Mouse (Mus musculus): ENCODE measurements around the gene Gfod2. TPM values are rescaled to one million over a fixed set of nuclear protein-coding genes. Genes with fewer than 3 reads are reported as not detected.

The Gfod2 gene
- total RNA-seq (2021): 10 to 100 TPM in 1 of 2 experiments, 1 to 10 TPM in 1; 8.3 to 11.6 TPM
- long read RNA-seq, experiment 1, full-length matches to known transcripts: 14 of 22 reads
- long read RNA-seq, experiment 1, partial matches to known transcripts: 2 of 22 reads
- long read RNA-seq, experiment 1, other reads (novel, unspliced or antisense): 6 of 22 reads
- long read RNA-seq, experiment 2, full-length matches to known transcripts: 20 of 24 reads
- long read RNA-seq, experiment 2, partial matches to known transcripts: 1 of 24 reads
- long read RNA-seq, experiment 2, other reads (novel, unspliced or antisense): 3 of 24 reads

DNA sequence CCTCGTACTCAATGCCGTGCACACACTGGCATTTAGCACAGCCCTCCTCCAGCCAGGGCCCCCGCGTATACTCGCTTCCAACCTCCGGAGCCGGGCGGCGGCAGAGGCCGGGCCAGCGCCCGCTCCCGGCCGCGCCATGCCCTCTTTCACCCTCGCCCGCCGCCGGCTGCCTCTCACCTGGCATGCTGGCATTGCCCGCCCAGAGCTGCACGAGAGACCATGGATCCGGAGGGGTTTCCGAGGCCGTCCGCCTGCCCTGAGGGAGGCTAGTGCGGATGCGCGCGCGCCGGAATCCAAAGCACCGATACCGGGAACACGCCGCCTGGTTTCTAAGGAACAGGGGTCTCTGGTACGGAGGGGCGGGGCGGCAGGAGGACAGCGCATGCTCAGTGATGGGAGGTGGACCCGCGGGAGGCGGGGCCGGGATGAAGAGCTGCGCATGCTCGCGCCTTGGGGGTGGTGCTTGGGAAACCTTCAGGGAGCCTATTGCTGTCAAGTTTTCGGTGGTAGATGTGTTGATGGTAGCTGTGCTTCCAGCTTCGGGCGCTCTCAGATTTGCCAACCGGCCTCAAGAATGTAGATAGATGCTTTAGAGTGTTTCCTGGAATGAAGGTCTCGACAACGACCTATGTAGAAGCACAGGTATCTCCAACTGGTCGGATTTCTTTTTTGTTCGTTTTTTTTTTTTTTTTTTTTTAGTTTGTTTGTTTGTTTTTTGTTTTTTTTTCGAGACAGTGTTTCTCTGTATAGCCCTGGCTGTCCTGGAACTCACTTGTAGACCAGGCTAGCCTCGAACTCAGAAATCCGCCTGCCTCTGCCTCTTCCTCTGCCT, at the start of gene Gfod2:
Gene Gfod2 (minus strand): TSS at position 388 of the 832 bp plus-strand sequence.
- DNase-seq (ENCODE audit: low spot score in 2 of 2): peak; percentile 96 to 98

DNA sequence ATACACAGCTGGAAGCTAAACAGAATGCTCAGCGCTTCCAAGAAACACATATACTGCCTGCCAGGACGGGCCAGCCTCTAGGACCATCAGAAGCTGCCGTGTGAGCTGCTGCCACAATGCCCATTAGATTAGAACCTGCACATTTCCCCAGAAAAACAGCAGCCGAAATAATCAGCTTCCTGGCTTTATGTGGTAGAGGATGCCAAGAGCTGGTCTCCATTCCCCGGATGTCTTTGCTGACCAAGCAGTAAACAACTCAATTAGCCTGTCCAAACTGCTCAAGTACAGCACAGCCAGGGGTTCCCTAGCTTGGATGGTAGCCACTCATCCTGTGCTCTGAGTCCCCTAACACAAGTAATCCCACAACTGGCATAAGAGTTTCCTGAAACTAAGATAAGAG, 49.3 kb upstream of the Gfod2 start:
- DNase-seq (ENCODE audit: low spot score in 2 of 2): no peak

DNA sequence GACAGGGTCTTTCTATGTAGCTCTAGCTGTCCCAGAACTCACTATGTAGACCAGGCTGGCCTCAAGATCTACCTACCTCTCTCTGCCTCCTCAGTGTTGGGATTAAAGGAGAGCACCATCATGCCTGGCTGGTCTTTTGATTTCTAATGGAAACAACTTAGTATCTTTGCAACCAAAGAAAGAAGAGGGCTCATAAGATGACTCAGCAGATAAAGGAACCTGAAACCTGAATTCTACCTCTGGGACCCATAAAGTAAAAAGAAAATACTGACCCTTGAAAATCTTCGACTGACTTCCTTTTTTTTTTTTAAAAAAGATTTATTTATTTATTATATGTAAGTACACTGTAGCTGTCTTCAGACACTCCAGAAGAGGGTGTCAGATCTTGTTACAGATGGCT, 47.5 kb upstream of the Gfod2 start:
- no peak for DNase-seq (ENCODE audit: low spot score in 2 of 2)

DNA sequence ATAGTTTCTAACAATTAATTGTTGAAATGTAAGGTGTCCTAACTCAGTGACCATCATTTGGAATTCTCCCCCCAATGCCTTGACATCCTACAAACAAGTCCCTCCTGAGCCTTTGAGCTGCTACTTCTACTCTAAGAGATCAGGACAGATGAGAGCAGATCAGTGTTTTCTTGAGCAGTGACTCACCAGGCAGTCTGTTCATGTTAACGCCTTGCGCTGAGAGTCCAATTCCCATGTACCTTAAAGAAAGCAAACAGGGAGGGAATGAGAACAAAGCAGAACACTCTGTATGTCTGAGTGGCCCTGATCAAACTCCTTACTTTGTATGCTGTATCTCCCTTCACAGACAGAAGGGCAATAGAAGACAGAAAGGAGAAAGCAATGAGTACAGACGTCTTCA, 46.9 kb upstream of the Gfod2 start:
- DNase-seq (ENCODE audit: low spot score in 2 of 2): no peak

DNA sequence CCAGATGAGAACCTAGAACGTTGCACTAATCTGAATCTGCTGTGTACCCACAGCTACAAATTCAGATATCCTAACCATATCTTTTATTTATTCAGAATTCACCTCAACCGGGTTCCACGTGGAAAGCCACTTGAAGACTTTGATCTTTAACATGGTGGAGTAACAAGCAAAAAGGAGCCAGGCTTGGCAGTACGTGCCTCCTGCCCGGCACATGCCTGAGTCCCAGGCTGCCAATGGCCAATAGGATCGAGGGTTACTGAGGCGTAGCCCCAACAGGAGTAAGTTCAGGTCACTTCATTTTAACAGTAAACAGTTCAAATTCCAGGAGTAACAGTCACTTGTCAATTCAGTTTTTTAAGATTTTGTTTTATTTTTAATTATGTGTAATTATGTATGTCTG, 46.3 kb upstream of the Gfod2 start:
- DNase-seq (ENCODE audit: low spot score in 2 of 2): no peak

DNA sequence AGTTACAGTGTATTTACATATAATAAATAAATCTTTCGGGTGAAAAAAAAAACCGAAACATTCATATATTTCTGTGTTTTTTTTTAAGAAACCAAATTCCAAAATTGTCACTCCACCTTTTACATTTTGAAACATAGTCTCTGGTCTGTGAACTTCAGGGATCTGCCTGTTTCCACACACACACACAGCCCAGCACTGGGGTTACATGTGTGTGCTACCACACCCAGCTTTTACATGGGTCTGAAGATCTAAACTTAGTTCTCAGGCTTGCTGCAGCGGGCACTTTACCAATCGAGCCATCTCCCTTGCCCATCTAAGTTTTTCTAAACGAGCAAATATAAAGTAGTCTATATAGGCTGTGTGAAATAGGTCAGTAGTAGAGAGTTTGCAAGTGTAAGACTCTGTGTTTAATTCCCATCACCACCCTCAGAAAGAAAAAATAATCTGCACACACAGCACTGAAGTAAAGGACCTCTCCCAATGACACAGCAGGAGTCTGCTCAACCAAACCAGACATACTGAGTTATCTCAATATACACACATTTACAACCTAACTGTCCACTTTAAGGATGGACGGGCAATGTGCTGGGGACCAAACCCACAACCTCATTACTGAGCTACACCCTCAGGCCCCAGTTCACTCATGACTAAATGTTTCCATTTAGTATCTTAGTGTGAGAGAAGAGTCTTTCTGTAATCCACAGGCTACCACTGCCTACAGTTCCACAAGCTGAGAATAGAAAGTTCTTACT, 42.9 kb upstream of the Gfod2 start:
- DNase-seq (ENCODE audit: low spot score in 2 of 2): no peak

DNA sequence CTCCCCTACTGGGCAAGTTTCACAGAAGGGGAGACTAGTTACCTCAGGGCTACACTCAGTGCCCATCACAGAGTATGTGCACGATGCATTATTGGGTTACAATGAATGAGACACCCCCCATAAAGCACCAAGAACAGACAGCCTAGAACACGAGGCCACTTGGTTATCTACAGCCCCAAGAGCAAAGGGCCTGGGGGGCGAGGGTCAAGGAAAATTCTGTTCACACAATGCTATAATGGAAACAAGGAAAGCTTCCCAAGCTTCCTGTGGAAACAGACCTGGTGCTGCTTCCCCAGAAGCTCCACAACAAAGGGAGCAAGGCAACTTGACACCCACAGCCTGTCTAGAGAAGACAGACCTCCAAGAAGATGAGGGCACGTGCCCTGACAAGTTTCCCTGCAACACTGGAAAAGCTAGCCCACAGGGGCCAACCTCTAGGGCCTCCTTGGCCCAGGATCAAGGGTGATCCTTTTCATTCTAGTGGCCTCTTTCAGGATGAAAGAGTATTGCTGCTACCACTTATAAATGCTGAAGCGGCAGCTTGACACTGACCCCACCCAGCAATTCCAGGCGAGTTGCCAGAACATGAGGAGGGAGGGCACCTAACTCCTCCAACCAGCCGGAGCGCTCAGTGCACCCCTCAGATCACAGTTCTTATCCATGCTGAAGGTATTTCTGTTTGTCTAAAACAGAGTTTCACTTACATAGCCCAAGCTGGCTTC, 40.8 kb upstream of the Gfod2 start:
- peak; percentile 27 to 64 for DNase-seq (ENCODE audit: low spot score in 2 of 2)

DNA sequence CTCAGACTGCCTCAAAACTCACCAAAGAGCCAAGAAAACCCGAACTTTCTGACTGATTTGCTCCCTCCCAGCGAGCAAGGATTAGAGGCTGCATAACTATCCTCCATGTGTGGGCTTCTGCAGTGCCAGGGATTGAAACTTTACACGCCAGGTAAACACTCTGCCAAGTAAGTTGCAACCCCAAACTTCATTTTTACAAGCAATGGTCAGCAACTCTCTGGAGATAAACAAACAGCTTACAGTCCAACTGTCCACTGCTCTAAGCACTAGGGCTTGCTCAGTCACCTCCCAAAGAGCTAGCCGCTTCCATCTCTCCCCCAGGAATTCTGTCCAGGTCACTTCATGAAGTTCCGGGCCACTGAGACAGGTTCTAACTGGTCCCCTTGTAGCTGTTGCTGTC, 39.9 kb upstream of the Gfod2 start:
- DNase-seq (ENCODE audit: low spot score in 2 of 2): no peak

DNA sequence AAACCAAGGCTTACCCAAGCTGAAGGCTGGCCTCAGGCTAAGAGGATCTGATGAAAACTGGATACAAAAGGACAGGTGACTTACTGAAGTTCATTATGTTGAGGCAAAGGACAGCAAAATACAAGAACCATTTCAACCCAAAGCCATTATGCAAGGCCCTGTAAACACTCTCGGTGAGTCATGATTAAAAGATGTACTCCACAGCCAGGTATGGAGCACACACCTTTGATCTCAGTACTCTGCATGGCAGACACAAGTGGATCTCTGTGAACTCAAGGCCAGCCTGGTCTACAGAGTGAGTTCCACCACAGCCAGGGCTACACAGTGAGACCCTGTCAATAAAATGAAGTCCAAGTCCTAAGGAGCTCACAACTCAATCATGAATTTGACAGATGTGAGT, 37.3 kb upstream of the Gfod2 start:
- DNase-seq (ENCODE audit: low spot score in 2 of 2): no peak

DNA sequence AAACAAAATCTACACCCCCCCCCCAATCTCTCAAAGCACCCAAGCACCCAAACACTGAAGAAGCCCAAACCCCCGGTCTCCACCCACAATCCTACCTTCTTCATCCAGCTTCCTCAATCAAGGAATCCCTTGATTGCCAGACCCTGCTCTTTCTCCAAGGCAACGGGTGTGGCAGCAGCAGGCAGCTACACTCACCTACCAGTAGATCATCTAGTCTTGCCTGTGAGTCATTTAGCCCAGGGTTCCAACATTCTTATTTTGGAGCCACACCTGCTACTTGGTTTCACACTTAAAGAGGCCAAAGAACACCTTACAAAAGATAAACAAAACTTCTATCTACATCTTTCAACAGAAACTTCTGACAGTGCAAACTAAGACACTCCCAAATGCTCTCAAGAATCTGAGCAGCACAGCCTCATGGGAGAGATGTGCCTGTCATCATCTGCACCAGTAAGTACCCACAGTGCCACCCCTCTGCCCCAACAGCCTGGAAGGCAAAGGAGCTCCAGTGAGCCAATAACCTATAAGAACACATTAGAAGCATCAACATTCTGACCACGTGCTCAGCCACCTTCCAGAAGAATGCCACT, 35.6 kb upstream of the Gfod2 start:
- no peak for DNase-seq (ENCODE audit: low spot score in 2 of 2)

DNA sequence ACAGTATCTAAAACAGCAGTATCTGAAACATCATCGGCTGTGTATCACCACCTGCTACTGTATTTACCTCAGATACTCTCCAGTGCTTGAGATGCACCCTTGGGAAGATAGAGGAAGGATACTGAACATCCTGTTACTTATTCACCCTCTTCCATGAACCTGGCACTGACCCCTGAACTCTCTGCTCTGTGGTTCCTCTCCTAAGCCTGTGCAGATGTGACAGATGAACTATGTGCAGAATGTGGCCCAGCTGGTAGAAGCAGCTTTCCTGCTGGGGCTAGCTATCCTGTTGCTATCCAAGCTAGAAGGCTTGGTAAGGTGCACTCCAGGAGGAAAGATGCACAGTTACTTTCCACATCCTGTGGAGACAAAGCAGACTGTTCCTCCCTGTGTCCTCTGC, 34.9 kb upstream of the Gfod2 start:
- DNase-seq (ENCODE audit: low spot score in 2 of 2): no peak

DNA sequence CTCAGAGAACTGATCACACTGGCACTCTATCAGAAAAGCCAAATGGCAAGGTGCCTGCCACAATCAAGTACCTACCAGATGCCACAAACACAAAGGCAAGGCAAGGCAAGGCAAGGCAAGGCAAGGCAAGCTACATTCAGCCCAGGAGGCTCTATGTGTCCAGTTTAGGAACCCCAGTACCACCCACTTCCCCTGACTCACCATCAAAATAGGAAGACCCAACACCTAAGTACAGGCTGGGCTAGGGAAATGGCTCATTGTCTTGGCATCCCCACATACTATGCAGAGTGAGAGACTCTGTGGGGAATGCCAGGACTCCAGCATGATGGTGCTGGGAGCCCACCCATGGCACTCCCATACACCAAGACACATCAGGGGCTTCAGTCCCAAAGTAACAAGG, 31.2 kb upstream of the Gfod2 start:
- no peak for DNase-seq (ENCODE audit: low spot score in 2 of 2)

DNA sequence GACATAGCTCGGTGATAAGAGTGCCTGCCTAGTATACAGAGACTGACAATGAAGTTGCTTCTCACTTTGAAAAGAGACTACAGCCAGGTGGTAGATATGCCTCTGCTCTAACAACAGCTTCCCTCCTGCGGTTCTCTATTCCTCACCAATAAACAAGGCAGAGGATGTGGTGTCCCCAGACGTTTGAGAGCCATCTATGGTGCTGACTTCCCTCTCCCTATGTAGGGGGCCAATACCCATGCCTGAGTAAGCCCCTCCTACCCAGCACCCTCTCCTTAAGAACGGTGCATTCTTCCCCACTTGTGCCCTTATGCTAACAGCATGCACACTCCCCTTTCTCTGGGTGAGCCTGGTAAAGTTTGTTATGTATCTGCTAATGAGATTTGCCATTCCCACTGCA, 30.5 kb upstream of the Gfod2 start:
- DNase-seq (ENCODE audit: low spot score in 2 of 2): no peak

DNA sequence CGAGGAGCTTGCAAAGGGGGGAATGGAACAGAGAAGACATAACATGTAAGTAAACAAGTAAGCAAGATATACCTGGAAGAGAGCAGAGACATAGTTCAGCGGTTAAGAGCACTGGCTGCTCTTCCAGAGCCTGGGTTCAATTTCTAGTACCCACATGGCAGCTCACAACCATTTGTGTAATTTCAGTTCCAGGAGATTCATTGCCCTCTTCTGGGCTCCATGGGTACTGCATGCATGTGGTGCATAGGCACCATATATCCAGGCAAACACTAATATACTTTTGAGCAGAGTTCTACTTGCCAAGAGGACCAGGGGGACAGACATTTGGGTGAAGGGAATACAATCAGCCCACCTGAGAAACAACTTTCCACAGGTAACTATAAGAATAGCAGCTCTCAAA, 29.8 kb upstream of the Gfod2 start:
- DNase-seq (ENCODE audit: low spot score in 2 of 2): no peak

DNA sequence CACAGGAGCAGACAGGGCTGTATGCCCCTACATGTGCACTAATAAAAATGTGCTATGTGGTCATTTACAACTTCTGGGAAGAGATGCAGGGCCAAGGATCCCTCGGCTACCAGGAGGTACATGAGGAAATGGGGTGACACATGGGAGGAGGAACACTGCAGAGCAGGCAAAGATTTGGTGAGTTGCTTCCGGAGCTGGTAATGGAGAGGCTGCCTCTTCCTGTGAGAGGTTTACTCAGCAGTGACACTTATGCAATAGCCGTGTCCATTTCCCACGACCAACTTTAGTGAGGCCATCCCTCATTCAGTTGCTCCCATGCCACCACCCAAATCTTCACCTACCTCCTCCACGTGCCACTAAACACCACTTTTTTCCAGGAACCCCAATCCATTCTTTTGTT, 21.8 kb upstream of the Gfod2 start:
- no peak for DNase-seq (ENCODE audit: low spot score in 2 of 2)

DNA sequence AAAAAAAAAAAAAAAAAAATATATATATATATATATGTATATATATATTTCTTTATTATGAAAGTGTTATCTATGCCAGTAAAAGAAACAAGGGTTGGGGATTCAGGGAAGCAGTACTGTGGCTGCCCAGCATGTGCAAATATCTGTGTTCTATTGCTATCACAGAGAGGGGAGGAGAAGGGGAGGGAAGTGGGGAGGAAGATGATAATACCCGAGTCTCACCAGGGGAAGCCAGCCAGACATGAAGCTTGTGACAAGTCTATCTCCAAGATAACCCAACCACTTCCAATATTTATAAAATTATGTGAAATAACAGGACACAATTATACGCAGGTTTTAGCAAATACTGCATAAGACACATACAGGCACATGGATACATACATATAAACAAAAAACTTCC, 19.4 kb upstream of the Gfod2 start:
- no peak for DNase-seq (ENCODE audit: low spot score in 2 of 2)

DNA sequence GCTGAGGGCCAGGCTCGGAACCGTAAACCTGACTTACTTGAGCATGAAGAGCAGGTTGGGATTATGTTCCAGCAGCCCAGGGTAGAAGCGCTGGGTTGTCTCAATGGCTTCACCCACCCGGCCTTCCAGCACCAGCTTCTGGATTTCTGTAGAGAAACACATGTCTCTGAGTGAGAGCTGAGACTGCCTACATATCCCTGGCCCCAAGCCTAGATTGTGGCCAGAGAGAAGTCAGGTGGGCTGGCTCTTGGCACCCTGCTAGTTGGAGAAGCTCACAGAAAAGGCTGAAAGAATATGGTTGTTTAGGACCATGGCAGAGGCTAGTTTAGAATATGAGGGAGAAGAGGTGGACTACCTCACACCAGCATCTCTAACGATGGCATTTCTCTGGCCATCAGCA, 16.0 kb upstream of the Gfod2 start:
- no peak for DNase-seq (ENCODE audit: low spot score in 2 of 2)

DNA sequence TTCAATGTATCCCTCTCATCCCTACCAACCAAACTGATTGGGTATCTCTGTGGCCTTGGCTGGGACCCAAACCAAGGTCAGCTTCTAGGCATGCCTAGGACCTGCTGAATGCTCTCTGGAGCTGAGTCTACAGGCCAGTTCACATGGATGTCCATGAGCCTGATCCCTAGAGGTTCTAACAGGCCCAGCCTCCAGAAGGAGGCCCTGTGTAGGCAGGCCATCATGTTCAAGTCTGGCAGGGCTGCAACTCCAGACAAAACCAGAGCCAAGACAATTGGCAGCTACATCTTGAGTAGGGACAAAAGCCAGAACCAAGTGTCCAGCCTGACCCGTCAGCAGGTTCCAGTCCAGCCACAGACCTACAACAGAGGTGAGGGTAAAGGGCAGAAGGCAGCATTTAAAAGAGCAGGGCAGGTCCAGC, 15.0 kb upstream of the Gfod2 start:
- DNase-seq (ENCODE audit: low spot score in 2 of 2): no peak

DNA sequence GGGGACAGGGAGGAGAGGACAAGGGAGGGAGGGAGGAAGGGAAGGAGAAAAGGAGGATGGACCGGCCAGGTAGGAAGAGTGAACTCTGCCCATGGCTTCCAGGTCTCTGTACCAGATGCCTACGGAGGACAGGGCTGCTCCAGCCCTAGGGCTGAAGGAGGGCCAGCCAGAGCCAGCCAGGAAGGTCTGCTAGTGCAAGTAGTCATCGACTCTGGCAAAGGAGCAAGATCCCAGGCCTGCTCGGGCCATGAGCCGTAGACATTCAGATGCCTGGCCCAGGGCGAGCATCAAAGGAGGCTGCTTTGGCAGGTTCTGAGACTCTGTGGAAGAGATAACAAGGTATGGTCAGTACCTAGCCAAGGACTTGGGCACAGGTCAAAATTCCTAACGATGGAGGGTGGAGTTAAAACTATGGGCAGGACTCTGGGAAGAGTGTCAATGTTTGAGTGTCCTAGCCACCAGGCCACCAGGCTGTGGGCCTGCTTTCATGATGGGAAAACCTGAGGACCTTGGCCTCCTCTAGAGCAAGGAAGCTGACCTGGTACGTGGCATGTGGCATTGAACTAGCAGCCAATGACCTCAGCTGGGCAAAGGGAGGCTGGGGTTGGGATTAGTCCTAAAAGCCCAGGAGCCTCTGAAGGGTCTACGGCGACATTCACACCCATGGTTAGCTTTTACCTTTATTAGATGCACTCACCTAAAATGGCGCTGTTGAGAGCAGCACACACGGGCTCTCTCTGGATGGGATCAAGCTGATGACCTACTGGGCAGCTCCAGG, 13.1 kb upstream of the Gfod2 start:
- no peak for DNase-seq (ENCODE audit: low spot score in 2 of 2)

DNA sequence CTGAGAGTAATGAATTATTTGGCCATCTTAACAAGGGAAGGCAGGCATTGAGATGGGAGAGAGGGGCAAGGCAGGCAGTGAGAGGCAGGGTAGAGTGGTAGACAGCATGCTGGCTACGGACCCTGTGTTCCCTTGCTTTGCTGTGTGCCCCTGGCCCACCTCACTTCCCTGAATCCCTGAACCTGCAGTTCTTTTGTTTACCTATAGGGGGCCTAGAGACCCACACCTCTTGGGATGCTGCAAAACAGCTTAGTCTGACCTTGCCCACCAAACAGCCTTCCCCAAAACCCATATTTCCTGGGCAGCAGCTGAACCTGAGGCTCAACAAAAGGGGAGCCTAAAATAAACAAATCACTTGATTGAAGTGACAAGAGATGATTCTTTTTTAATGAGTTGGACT, 12.1 kb upstream of the Gfod2 start:
- DNase-seq (ENCODE audit: low spot score in 2 of 2): no peak

All from adrenal gland, postnatal 4 days (tissue).